Mouse (Mus musculus): Measurements from ENCODE around the gene Cpt1b.

DNA sequence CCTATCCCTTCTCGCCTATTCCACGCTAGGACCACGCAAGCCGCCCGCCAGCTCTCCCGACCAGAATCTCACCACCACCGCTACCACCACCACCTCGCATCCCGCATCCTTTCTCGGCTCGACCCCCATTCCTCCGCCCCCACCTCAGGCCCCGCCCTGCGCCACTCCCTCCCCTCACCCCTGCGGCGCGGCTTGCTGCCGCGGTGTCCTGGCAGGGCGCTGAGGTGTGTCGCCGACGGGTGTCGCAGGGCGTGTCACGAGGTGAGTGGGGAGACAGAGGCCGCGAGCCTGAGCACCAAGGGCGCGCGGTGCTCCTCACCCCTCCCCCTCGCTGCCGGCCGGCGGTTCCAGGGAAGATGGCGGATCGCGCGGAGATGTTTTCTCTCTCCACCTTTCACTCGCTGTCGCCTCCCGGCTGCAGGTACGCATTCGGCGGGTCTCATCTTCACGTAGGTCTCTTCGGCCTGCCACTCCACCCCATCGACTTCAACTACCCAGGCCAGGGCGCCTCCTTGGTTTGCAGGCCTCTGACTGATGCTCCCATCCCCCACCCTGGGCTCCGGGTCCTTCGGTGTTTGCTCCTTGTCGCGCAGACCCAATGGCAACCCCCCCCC lies 28.3 kb upstream of the Cpt1b start, which contains the start of gene Mapk8ip2:
- TF ChIP-seq CTCF (IDR thresholded peaks at IDR 0.05; ENCODE audit: control insufficient read depth, insufficient read depth, insufficient replicate concordance, low read depth, low read length) (no peak), POLR2A (IDR thresholded peaks at IDR 0.05; ENCODE audit: control insufficient read depth, low read depth, low read length) (peak; percentile 51)

Measured in testis, adult 2 months (tissue).